Mouse (Mus musculus) kidney, adult 2 months (tissue): Measurements from ENCODE around the gene Fam227a.

Experiments
- CTCF ChIP-seq: fragments of 200-500 bp; conservative IDR thresholded peaks from 2 replicates; pipeline ENCODE4 v1.5.1; 2011; ENCODE audit warnings: low read depth, mild to moderate bottlenecking, control low read depth, low read length, moderate library complexity, mixed read lengths; ENCODE audit not compliant: insufficient read depth, insufficient read length
- POLR2A ChIP-seq: fragments of 200-500 bp; IDR thresholded peaks from one replicate; pipeline ENCODE4 v1.6.1; 2011; ENCODE audit warnings: low read depth, low read length, control low read depth

GRCm38 (mm10) chr15:79658531-79659375 lies at the start of gene Fam227a, which contains the start of gene Cby1:
- TF ChIP-seq CTCF (no peak), POLR2A (no peak)
